Mouse (Mus musculus) testis, adult 2 months (tissue): Measurements from ENCODE around the gene Calm2.

ENCODE experiments used
- CTCF ChIP-seq: fragments of 200-500 bp; IDR thresholded peaks from 2 replicates; pipeline ENCODE4 v1.5.1; 2012; ENCODE audit warnings: low read depth, mild to moderate bottlenecking, inconsistent platforms, low read length, moderate library complexity; ENCODE audit not compliant: control insufficient read depth, insufficient read depth, insufficient replicate concordance
- POLR2A ChIP-seq: fragments of 200-500 bp; IDR thresholded peaks from 2 replicates; pipeline ENCODE4 v1.6.1; 2012; ENCODE audit warnings: low read depth, mild to moderate bottlenecking, inconsistent platforms, low read length, moderate library complexity; ENCODE audit not compliant: control insufficient read depth

- TF ChIP-seq CTCF (no peak), POLR2A (no peak)
Observed at GRCm38 (mm10) chr17:87445337-87445916, 1.3 kb downstream of the Calm2 start.
